Mouse (Mus musculus): Measurements from ENCODE around the gene Gpx3.

- TF ChIP-seq CTCF (IDR thresholded peaks at IDR 0.05; ENCODE audit: borderline replicate concordance, insufficient read depth, low read depth, low read length), result no peak
- no peak for TF ChIP-seq POLR2A (IDR thresholded peaks at IDR 0.05; ENCODE audit: borderline replicate concordance, insufficient read depth, low read length)
Observed at GRCm38 (mm10) chr11:54944702-54945101, 42.4 kb downstream of the Gpx3 start.

Data from cerebellum, adult 2 months (tissue).